Mouse (Mus musculus) retina, postnatal 1 day (tissue): Measurements from ENCODE around the gene Zfp451.
"Not testable (repeated sequence)": the region's sequence is repeated elsewhere in the genome, so short reads cannot be mapped to it uniquely, and the experiment has no call there.

Experiments used
- DNase-seq: peaks from one replicate; pipeline ENCODE4 v3.0.0-alpha.2; 2012

Gene Zfp451

DNA sequence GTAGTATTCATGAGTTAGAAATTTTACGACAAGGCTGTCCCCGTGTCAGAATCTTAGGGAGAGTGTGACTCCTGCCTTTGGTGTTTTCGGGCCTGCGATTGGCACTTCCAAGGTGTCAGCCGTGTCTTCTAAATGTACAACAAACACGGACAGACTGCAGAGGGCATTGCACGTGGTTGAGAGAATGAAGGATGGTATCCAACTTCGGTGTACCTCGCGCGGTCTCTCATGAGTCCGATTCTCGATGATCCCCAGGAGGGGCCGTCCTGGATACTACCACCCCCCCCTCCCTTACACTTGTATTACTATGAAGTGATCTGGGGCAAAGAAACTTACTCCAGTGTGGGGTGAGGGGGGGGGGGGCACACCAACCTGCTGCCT, 57.4 kb downstream of the Zfp451 start:
- DNase-seq = peak; percentile 44

DNA sequence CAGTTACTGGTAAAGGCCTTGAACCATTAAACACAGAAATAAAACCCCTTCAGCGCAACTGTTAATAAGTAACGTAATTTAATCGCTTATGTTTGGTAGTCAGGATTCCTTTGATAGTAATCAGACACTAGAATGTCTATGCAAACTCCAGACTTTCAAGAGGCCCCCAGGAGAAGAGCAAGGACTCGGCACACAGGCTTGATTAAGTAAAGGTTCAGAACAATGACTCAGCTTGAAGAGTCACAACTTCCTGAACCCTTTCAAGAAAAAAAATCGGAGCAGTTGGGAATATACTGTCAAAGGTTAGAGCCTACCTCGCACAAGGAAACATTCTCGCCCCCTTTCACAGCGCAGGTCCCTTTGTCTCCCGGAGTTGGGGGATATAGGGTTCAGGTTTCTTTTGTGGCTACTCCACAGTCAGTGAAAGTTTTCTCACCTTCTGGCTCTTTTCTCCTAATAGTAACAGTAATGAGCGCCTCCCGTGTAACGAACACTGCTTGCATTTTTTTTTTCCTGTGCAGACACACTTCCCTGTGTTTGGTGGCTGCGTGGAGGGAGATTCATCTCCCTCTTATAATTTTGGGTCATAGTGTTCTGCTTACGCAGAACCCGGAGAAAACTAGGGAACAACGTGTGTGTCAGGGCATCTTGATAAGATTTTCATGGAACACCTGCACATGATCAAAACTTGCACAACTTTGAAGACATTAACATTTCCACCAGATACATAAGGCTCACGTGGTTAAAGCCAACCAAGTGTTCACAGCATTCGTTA, 58.0 kb downstream of the Zfp451 start:
- no peak for DNase-seq

GRCm38 (mm10) chr1:33755799-33756198, 58.6 kb downstream of the Zfp451 start:
- DNase-seq = no peak

DNA sequence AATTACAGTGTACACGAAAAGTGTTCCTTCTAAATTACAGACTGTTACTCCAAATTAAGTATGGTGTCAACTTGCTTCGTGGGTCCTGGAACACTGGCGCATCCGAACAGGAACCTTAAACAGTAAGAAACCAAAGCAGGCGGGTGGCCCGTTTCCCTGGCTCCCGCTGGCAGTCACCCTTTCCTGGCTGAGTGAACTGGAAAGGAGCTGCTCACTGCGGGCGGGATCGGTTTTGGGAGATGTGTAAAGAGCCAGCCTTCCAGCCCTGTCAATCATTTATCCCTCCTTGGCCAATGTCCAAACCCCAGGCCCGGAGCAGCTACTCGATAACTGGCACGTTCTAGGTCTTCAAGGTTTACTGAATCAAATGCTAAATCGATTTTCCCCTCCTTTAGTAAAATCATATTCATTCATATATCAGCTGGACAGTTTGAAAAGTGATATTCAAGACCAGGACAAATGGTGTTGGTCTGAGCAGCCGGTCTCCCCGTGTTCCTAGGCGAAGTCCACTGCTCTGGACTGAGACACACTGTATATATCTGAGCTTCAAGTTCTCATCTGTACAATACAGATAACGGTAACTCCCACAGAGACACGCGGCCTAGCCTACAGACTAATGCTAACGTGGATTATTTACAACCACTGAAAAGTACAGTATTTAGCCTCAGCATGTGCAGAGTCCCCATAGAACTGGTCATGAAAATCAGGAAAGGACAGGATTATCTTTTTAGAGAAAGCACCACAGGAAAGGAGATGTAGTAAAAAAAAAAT, 59.2 kb downstream of the Zfp451 start:
- DNase-seq = peak; percentile 24

DNA sequence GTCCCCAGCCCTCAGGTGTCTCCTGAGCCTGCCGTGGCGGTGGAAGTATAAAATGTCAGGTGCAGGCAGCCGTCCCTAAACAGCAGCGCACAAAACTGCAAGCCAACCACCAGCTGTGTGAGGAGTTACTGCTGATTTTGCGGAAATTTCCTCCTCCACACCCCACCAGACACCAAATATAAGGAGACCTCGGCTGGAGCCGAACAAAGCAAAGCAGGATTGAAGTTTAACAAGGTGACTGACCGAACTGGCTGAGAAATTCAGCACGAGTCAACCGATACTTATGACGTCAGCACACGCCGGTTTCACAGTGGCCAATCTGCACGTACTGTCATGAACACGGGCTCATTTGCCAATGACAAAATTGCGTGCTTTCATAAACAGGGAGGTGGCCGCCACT, 60.3 kb downstream of the Zfp451 start:
- DNase-seq = no peak

DNA sequence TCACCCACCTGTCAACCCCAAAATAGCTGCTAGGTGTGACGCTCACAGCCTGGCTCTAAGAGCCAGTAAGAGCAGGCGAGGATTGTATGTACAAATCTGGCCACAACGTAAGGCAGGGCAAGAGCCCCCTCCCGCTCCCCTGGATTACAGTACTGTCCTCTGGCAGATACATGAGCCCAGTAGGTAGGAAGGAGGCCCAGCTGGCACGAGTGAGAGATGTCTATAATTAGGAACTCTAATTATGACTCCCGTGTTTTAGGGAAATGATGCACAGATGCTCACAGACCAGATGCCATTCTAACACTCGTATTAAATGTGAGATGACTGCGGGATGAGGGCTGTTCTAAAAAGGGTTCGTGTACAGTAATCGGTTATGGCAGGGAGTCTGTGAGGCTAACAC, 63.1 kb downstream of the Zfp451 start:
- DNase-seq = no peak

- DNase-seq = not testable (repeated sequence)
These were observed 64.7 kb downstream of the Zfp451 start for GRCm38 (mm10) chr1:33749709-33750108.

GRCm38 (mm10) chr1:33749109-33749508, 65.3 kb downstream of the Zfp451 start:
- DNase-seq = no peak

DNA sequence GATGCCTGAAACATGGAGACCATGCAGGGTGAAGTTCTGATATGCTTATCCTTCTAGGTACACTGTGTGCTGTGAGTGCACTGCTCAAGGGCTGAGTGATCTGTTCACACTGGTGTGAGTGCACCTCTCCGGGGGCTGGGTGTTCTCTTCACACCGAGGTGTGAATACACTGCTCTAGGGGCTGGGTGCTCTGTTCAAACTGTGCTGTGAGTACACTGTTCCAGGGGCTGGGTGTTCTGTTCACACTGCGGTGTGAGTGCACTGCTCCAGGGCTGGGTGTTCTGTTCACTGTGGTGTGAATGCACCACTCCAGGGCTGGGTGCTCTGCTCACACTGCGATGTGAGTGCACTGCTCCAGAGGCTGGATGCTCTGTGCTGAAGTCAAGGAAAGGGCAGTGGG, 68.5 kb downstream of the Zfp451 start:
- no peak for DNase-seq

GRCm38 (mm10) chr1:33744815-33745214, 69.6 kb downstream of the Zfp451 start:
- DNase-seq = not testable (repeated sequence)

DNA sequence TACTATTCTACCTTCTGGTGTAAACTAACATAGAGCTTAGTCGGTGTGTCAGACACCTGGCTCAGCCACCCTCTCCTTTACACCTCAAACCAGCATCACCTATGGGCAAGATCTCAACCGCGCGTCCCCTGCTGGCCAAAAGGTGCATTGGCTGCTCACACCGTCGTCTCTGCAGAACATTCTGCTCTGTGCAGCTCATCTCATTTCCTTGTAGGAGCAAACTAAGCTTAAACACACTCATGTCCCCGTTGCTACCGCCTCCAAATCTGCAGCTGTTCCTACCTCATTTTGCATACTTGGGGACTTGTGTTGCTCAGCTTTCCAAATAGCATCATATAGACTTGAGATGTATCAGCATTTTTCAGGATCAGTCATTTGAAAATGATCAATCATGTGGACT, 71.5 kb downstream of the Zfp451 start:
- peak; percentile 34 for DNase-seq

GRCm38 (mm10) chr1:33739302-33739701, 75.1 kb downstream of the Zfp451 start:
- peak; percentile 85 for DNase-seq

DNA sequence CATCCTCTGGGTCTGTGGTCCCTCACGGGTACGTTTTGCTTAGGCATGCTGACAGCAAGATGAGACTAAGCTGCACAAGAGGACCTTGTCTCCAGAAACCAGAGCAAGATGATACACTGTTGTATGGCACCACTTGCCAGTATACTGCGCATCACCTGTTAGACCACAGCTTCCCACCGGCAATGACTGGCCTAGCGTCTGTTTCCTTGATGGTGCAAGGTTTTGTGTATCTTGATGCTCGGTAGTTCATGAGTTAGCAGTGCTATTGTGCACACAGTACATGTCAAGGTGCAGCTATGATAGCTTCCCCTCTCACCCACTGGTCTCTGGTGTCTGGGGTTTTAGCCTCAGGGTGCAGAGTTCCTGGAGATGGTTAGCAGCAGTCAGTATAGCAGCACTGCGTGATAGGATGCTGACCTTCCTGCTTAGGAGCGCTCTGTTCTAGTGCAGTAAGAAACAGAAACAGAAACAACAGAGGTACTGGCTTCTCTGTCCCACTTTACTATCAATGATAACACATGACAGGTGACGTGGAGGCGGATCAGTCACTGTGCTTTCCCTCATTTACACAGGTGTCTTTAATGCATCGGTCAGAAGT, 75.6 kb downstream of the Zfp451 start:
- no peak for DNase-seq

- DNase-seq = no peak
These were observed 76.1 kb downstream of the Zfp451 start for GRCm38 (mm10) chr1:33738281-33738680.

GRCm38 (mm10) chr1:33734001-33734685, 80.3 kb downstream of the Zfp451 start:
- no peak for DNase-seq

- DNase-seq = no peak
These were observed 81.4 kb downstream of the Zfp451 start for GRCm38 (mm10) chr1:33733044-33733443.

DNA sequence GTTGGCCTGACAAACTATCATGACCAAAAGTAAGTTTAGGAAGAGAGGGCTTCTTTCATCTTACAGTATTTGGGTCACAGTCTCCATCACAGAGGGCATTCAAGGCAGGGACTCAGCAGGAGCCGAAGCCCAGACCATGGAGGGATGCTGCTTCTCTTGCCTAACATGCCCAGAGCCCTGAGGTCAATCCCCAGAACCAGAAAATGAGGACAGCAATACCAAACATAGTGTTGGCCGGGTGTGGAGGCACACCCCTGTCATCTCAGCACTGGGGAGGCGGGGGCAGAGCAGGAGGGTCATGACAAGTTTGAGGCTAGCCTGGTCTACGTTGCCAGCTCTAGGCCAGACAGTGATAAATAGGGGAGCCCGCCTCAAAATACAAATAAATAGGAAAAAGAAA, 89.3 kb downstream of the Zfp451 start:
- no peak for DNase-seq

GRCm38 (mm10) chr1:33724516-33724915, 89.9 kb downstream of the Zfp451 start:
- DNase-seq = no peak

DNA sequence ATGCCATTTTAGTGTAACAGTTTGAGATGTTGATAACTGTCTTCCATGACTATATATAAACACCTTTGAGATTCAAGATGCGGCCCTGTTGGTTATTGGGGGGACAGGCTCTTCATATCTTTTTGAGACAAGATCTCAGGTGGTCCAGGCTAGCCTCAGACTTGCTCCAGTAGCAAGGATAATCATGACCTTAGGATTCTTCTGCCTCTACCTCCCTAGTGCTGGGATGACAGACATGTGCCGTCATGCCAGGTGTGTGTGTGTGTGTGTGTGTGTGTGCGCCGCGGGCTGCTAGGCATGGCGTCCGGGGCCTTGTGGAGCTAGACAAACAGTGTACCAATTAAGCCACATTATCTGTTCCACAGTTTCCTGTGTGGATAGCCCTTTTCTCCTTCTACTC, 93.4 kb downstream of the Zfp451 start:
- no peak for DNase-seq

DNA sequence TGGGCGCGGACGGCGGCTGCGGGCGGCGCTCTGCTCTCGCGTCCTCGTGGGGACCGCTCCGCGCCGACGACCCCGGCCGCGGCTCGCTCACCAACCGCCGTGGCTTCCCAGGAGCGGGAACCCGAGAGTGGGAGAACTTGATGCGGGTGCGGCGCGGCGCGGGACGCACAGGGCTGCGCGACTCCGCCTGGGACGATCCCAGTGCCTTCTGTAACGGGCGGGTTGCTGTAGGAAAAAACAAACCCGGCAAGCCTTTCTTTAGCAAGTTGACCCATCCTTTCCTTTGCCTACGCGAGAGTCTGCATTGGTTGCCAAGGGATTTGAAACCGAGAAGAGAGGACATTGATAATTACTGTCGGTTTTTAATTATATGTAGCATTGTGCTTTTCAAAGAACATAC, 94.2 kb downstream of the Zfp451 start:
- DNase-seq = no peak

DNA sequence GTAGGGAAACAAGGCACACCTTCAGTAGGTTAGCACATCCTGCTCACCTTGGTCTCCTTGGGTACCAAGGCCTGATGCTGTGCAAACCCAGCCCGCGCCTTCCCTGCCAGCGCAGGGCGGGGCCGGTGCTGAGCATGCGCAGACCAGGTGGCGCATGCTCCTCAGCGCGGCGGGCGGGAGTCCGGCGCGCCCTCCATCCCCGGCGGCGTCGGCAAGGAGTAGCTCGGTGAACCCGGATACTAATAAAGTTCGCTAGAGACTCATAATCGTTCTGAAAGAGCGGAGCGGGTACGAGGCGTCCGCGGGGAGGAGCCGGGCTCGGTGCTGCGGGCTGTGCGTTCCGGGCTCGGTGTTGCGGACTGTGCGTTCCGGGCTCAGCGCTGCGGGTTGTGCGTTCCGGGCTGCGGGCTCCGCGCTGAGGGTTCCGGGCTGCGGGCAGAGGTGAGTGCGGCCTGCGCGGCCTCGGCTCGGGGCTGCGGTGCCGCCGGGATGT, 94.6 kb downstream of the Zfp451 start, which contains the start of gene Rab23:
Gene Rab23, plus strand, starts transcription at position 155 of the 493 bp plus-strand sequence.
- DNase-seq = peak; percentile 91

DNA sequence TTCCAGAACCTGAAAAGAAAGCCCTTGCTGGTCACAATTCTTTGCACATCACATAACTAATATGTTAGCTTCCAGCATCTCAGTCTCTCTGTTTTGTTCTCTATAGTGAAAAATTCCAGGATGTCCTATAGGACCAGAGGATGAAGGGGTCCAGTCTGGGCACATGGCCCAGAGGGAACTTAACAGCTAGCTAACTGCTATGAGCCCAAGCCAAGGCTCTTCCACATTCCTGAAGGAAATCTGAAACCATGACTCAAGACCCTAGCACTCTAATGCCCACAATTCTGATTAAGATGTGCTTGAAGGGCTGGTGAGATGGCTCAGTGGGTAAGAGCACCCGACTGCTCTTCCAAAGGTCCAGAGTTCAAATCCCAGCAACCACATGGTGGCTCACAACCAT, 96.8 kb downstream of the Zfp451 start:
- DNase-seq = no peak

DNA sequence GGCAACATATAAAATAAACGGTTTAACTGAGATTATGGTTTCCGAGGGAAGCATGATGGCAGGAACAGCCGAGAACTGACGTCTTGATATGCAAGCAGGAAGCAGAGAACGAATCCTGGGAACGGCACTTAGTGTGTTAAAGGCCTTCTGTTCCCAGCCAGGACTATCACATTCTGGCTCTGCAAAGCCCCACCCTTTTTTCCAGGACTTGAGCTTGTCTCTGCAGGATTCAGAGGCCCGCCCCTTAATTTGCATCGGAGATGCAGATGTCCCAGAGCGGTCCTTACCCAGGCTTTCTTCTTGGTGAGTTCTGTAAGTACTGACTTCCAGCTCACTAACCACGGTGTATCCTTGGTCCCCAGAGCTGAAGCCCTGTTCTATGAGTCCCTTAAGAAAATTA, 99.6 kb downstream of the Zfp451 start:
- peak; percentile 56 for DNase-seq
